ENCODE assay signal across 14 mouse cellular contexts in genomic region chr3:122800553-122801435, GRCm38 (mm10).
DNase-seq lines count a peak whose midpoint lies in the region; ATAC-seq and TF ChIP-seq lines count a peak whose summit lies in the region.
"Had no signal": no experiment of that assay in that cellular context is flagged by ENCODE, and none has a peak within 500 bp of the region (broad histone marks: within the 10 kb centered on the region; RNA-seq: fewer than 3 reads in every experiment).

No protein-coding gene starts in this region.

- DNase-seq in midbrain, embryonic 10.5 days (ENCODE audit: low spot score), result no peak
- DNase-seq in midbrain, postnatal 0 days (ENCODE audit: low spot score), result no peak
- DNase-seq in stomach, postnatal 0 days (ENCODE audit: low spot score), result no peak
- DNase-seq in adrenal gland, postnatal 14 days, result no peak
- DNase-seq in ovary, postnatal 14 days (ENCODE audit: low spot score), result no peak
- DNase-seq: cerebellum, postnatal 14 days; gastrocnemius, postnatal 10 days; kidney, postnatal 10 days; liver, embryonic 13.5 days; right cerebral cortex, adult 18-20 months had no signal

- TF ChIP-seq CTCF in midbrain, postnatal 0 days (IDR thresholded peaks at IDR 0.05), result no peak
- no peak for TF ChIP-seq CTCF in stomach, postnatal 0 days (IDR thresholded peaks at IDR 0.05; ENCODE audit: low read depth)

- ATAC-seq in heart, embryonic 15.5 days (replicated peaks; ENCODE audit: insufficient number of reproducible peaks, insufficient read depth, low FRiP score, low read depth), result no peak
- ATAC-seq in heart, embryonic 11.5 days (replicated peaks; ENCODE audit: insufficient number of reproducible peaks, low FRiP score, low TSS enrichment), result no peak
- no peak for ATAC-seq in midbrain, postnatal 0 days (ENCODE audit: low FRiP score)
- ATAC-seq in intestine, embryonic 16.5 days, result peak; percentile 61; the same call in 1 of the 2 replicates
- ATAC-seq in stomach, postnatal 0 days (ENCODE audit: low FRiP score, low TSS enrichment), result 0 out of 2 replicates have a peak, but pooled peaks have one; percentile 18

- TF ChIP-seq EP300 in stomach, postnatal 0 days (optimal IDR thresholded peaks at IDR 0.05), result no peak

- H3K27me3 ChIP-seq in heart, embryonic 15.5 days, result no peaks in the 10 kb centered on the region
- no peaks in the 10 kb centered on the region for H3K27me3 ChIP-seq in heart, embryonic 11.5 days (ENCODE audit: control insufficient read depth, insufficient read depth, low read length)
- H3K27me3 ChIP-seq in midbrain, embryonic 10.5 days (ENCODE audit: low read depth, poor library complexity, severe bottlenecking), result no peaks in the 10 kb centered on the region
- no peaks in the 10 kb centered on the region for H3K27me3 ChIP-seq in midbrain, postnatal 0 days (ENCODE audit: insufficient read depth, low read length)
- H3K27me3 ChIP-seq in intestine, embryonic 16.5 days (replicated peaks; ENCODE audit: control insufficient read depth, insufficient read depth, low read length), result no peaks in the 10 kb centered on the region
- H3K27me3 ChIP-seq in stomach, postnatal 0 days (ENCODE audit: control insufficient read depth, insufficient read depth, low read length), result no peaks in the 10 kb centered on the region
- H3K27me3 ChIP-seq: liver, embryonic 13.5 days had no signal

- H3K36me3 ChIP-seq in heart, embryonic 15.5 days, result no peaks in the 10 kb centered on the region
- H3K36me3 ChIP-seq in heart, embryonic 11.5 days (ENCODE audit: control insufficient read depth, insufficient read depth, low read length), result no peaks in the 10 kb centered on the region
- peaks cover 17% of the 10 kb centered on the region for H3K36me3 ChIP-seq in midbrain, embryonic 10.5 days
- H3K36me3 ChIP-seq in midbrain, postnatal 0 days (ENCODE audit: insufficient read depth, low read length), result no peaks in the 10 kb centered on the region
- peaks cover 2% of the 10 kb centered on the region; the same call in 1 of the 2 replicates for H3K36me3 ChIP-seq in intestine, embryonic 16.5 days (ENCODE audit: control insufficient read depth, insufficient read depth, low read length)
- H3K36me3 ChIP-seq in stomach, postnatal 0 days (ENCODE audit: control insufficient read depth, insufficient read depth, low read length), result peaks cover 5% of the 10 kb centered on the region
- H3K36me3 ChIP-seq: liver, embryonic 13.5 days had no signal

- no peak overlapping the region for H3K4me2 ChIP-seq in heart, embryonic 15.5 days
- H3K4me2 ChIP-seq in heart, embryonic 11.5 days, result no peak overlapping the region
- H3K4me2 ChIP-seq in midbrain, postnatal 0 days (ENCODE audit: low read depth, low read length, poor library complexity, severe bottlenecking), result no peak overlapping the region
- no peak overlapping the region for H3K4me2 ChIP-seq in intestine, embryonic 16.5 days (ENCODE audit: low read depth, low read length)
- no peak overlapping the region for H3K4me2 ChIP-seq in stomach, postnatal 0 days (replicated peaks; ENCODE audit: low read depth)
- H3K4me2 ChIP-seq: liver, embryonic 13.5 days had no signal

- 0 out of 2 replicates have a peak overlapping the region, but pooled peaks have one; percentile 25 for H3K27ac ChIP-seq in heart, embryonic 15.5 days
- no peak overlapping the region for H3K27ac ChIP-seq in heart, embryonic 11.5 days (ENCODE audit: low read depth, low read length)
- H3K27ac ChIP-seq in midbrain, embryonic 10.5 days (replicated peaks), result peak overlapping the region; percentile 74; the same call in 1 of the 2 replicates
- no peak overlapping the region for H3K27ac ChIP-seq in midbrain, postnatal 0 days (ENCODE audit: low read depth, low read length)
- H3K27ac ChIP-seq in intestine, embryonic 16.5 days (ENCODE audit: low read length), result peak overlapping the region; percentile 78
- H3K27ac ChIP-seq in stomach, postnatal 0 days (replicated peaks), result peak overlapping the region; percentile 78
- H3K27ac ChIP-seq: left cerebral cortex, adult 2 months; liver, embryonic 13.5 days had no signal

- no peaks in the 10 kb centered on the region for H3K9me3 ChIP-seq in heart, embryonic 15.5 days (replicated peaks)
- H3K9me3 ChIP-seq in heart, embryonic 11.5 days (replicated peaks; ENCODE audit: control insufficient read depth, low read length), result no peaks in the 10 kb centered on the region
- H3K9me3 ChIP-seq in midbrain, embryonic 10.5 days (replicated peaks), result no peaks in the 10 kb centered on the region
- no peaks in the 10 kb centered on the region for H3K9me3 ChIP-seq in midbrain, postnatal 0 days (ENCODE audit: low read length)
- no peaks in the 10 kb centered on the region for H3K9me3 ChIP-seq in intestine, embryonic 16.5 days (ENCODE audit: control insufficient read depth, low read length)
- no peaks in the 10 kb centered on the region for H3K9me3 ChIP-seq in stomach, postnatal 0 days (ENCODE audit: control insufficient read depth, low read length)
- H3K9me3 ChIP-seq: liver, embryonic 13.5 days had no signal

- WGBS in heart, embryonic 15.5 days, result 67% methylated on average over 10 of the region's 10 CpGs
- WGBS in heart, embryonic 11.5 days (ENCODE audit: insufficient replicate concordance), result 75% methylated on average over 10 of the region's 10 CpGs
- WGBS in midbrain, embryonic 10.5 days, result 66% methylated on average over 10 of the region's 10 CpGs
- WGBS in midbrain, postnatal 0 days, result 23% methylated on average over 10 of the region's 10 CpGs
- 50% methylated on average over 10 of the region's 10 CpGs for WGBS in intestine, embryonic 16.5 days
- 42% methylated on average over 10 of the region's 10 CpGs for WGBS in stomach, postnatal 0 days

- H3K4me3 ChIP-seq in heart, embryonic 15.5 days, result no peak overlapping the region
- no peak overlapping the region for H3K4me3 ChIP-seq in heart, embryonic 11.5 days (ENCODE audit: low read depth, low read length)
- H3K4me3 ChIP-seq in midbrain, embryonic 10.5 days, result no peak overlapping the region
- H3K4me3 ChIP-seq in midbrain, postnatal 0 days (ENCODE audit: low read depth, low read length), result no peak overlapping the region
- no peak overlapping the region for H3K4me3 ChIP-seq in intestine, embryonic 16.5 days (ENCODE audit: low read length)
- H3K4me3 ChIP-seq in stomach, postnatal 0 days (ENCODE audit: low read depth, low read length), result no peak overlapping the region
- H3K4me3 ChIP-seq: left cerebral cortex, adult 2 months; liver, embryonic 13.5 days had no signal

- H3K4me1 ChIP-seq in heart, embryonic 15.5 days (replicated peaks), result no peaks in the 10 kb centered on the region
- H3K4me1 ChIP-seq in heart, embryonic 11.5 days (ENCODE audit: control insufficient read depth, insufficient read depth, low read length), result no peaks in the 10 kb centered on the region
- peaks cover 34% of the 10 kb centered on the region for H3K4me1 ChIP-seq in midbrain, embryonic 10.5 days
- H3K4me1 ChIP-seq in midbrain, postnatal 0 days (ENCODE audit: insufficient read depth, low read length), result peaks cover 6% of the 10 kb centered on the region; the same call in 1 of the 2 replicates
- 0 out of 2 replicates have a peak, but pooled peaks cover 5% of the 10 kb centered on the region for H3K4me1 ChIP-seq in intestine, embryonic 16.5 days (ENCODE audit: control insufficient read depth, insufficient read depth, low read length)
- H3K4me1 ChIP-seq in stomach, postnatal 0 days (replicated peaks; ENCODE audit: control insufficient read depth, insufficient read depth), result no peaks in the 10 kb centered on the region
- H3K4me1 ChIP-seq: liver, embryonic 13.5 days had no signal

- no peak overlapping the region for H3K9ac ChIP-seq in heart, embryonic 15.5 days
- no peak overlapping the region for H3K9ac ChIP-seq in heart, embryonic 11.5 days (ENCODE audit: low read depth, low read length)
- no peak overlapping the region for H3K9ac ChIP-seq in midbrain, postnatal 0 days (replicated peaks; ENCODE audit: low read length, poor library complexity, severe bottlenecking)
- H3K9ac ChIP-seq in intestine, embryonic 16.5 days (ENCODE audit: low read depth, low read length), result no peak overlapping the region
- no peak overlapping the region for H3K9ac ChIP-seq in stomach, postnatal 0 days (ENCODE audit: low read length)
- H3K9ac ChIP-seq: liver, embryonic 13.5 days had no signal

Comparison
In these comparisons a context has a peak if more than half of its experiments do, and no peak if none do; other contexts are left out.
1. H3K27ac ChIP-seq: peak in heart, embryonic 15.5 days (single experiment), midbrain, embryonic 10.5 days (single experiment), intestine, embryonic 16.5 days (single experiment) and stomach, postnatal 0 days (single experiment); none in heart, embryonic 11.5 days (single experiment) and midbrain, postnatal 0 days (single experiment).
2. ATAC-seq: peak in intestine, embryonic 16.5 days (single experiment) and stomach, postnatal 0 days (single experiment); none in heart, embryonic 15.5 days (single experiment), heart, embryonic 11.5 days (single experiment) and midbrain, postnatal 0 days (single experiment).